Mouse (Mus musculus) central nervous system, embryonic 11.5 days (tissue): ENCODE results near the gene Exoc2. TPM values are rescaled to one million over a fixed set of nuclear protein-coding genes. Genes with fewer than 3 reads are reported as not detected.

Source experiments
- polyA plus RNA-seq: library from polyadenylated mRNA; depleted of rRNA; stranded (reverse); fragments of >200 nt; gene quantifications from 2 replicates; pipeline ENCODE4 v1.2.3, GENCODE M21; 2012; rRNA removed

Gene Exoc2
- polyA plus RNA-seq, result 18.7 and 26.9 TPM in 2 replicates

GRCm38 (mm10) chr13:30973501-30974246 is at the start of gene Exoc2, which contains the start of gene Gm5447:
Exoc2 (minus strand) TSS chr13:30974093.
Gm5447 (plus strand) TSS chr13:30974204.

GRCm38 (mm10) chr13:30947540-30947939 is 26.4 kb downstream of the Exoc2 start, which contains the start of gene Hus1b:
Hus1b (minus strand) TSS chr13:30947759.

Other genes starting within 250 kb of the Exoc2 start
- 0.02 and 0.04 TPM in 2 replicates for gene Irf4, start 224.9 kb downstream of the Exoc2 start, polyA plus RNA-seq
- gene Hus1b, start 26.3 kb downstream of the Exoc2 start, polyA plus RNA-seq, result 0.11 and 0.25 TPM in 2 replicates
- gene Gm5447, start 111 bp upstream of the Exoc2 start, polyA plus RNA-seq, result 0.04 and 0.17 TPM in 2 replicates